Mouse (Mus musculus) kidney, adult 9 months (tissue): ENCODE data around the gene Cacnb3.
A peak's percentile ranks its signal among the peaks of the same experiment; 100 is the strongest.

Experiments used
- DNase-seq: peaks from one replicate; pipeline ENCODE4 v3.0.0; 2022

Cacnb3 gene

GRCm38 (mm10) chr15:98609331-98610130, 21.1 kb upstream of the Cacnb3 start, which contains the start of gene Adcy6:
Gene Adcy6 (minus strand): TSS chr15:98610076.
- peak; percentile 89 for DNase-seq

DNA sequence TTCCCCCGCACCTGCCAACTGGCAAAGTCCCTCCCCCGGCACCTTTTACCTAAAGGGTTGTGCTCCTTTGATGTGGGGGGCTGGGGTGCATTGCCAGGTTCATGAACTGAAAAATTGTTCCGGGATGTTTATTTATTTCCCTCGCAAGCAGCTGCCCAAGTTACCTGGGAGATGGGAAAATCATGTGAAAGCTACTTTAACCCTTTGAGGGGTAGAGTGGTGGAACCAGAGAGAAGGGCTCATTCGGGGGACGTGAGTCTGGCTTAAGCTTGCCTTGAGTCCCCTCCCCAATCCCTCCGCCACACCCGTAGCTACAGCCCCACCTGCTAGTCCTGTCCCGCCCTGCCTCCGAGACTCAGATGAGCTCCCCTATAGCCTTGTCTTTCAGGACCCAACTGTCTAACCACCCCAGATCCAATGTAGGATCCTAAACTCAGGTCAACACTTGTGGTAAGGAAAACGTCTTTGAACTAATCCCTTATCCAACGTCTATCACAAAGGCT, 20.5 kb upstream of the Cacnb3 start:
- DNase-seq, result no peak

DNA sequence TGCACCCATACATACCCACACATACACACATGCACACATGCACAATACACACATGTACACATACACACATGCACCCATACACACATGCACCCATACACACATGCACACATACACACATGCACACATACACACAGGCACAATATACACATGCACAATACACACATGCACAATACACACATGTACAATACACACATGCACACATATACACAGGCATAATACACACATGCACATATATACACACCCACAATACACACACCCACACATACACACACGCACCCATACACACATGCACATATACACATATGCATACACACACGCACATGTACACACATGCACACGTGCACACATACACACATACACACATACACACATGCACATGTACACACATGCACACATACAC, 18.4 kb upstream of the Cacnb3 start:
- no peak for DNase-seq

DNA sequence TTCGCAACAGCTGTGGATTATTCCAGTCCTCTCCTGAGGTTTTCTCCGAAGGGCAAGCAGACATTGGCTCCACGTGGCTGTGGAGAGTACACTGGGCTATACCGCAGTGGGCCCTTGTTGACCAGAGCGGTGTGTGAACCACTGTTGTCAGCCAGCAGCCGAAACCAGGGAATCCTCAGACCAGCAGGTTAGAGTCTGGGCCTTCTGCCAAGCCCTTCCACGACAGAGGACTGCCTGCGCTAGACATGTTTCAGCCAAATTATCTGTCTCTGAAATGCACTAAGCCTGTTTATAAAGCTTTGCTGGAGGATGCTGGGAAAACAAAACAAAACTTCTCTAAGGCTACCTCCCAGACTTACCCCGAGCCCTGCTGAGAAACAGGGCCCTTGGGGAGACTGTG, 16.1 kb upstream of the Cacnb3 start:
- peak; percentile 77 for DNase-seq

DNA sequence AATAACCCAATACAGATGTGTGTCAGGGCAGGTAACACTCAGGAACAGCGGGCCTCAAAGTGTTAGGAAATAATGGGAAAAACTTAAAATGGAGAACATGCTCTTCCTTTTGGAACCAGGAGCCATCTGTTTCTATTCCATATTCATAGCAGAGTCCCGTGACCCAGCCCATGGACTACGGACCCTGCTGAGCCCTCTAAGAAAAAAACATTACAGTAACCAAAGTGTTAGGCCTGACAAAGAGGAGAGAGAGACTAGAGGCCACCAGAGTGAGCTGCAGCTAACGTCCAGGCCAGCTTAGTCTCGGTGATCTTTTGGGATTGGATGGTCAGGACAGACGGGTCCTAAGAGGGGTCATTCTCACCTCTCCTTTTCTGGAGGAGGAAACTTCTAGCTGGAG, 15.7 kb upstream of the Cacnb3 start:
- DNase-seq, result peak; percentile 76

- DNase-seq, result no peak
Measured at GRCm38 (mm10) chr15:98615751-98616150, 14.9 kb upstream of the Cacnb3 start.

DNA sequence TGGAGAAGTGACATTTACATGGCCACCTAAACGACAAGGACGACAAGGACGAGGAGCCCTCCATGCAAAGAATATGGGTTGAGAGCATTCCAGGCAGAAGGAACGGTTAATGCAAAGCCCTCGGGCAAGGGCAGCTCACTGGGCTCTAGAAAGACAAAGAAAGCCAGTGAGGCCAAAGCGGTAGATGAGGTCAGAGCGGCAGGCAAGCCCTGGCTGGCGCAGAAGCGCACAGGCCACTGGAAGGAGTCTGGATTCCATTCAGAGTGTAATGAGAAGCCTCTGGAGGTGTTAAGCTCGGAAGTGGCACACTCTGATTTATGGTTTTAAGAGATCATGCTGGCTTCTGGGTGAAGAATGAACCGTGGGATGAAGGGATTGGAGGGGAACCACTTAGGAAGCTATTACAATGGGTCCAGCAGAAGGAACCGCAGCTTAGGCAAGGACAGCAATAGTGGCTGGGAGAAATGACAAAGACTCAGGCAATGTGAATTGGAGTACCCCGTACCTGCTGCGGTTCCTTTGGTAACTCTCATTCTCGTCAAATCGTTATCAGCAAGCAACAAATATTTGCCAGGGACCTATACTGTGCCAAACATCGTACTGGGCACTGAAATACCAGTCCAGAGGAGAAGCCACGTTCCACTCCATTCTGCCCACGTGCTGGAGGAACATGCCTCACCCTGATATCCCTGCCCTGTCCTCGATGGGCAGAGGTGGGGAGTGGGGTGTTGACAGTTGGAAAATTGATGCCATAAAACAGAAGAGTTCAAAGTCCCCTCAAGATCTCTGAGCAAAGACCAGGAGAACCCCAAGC, 14.1 kb upstream of the Cacnb3 start:
- peak; percentile 49 for DNase-seq

- peak; percentile 82 for DNase-seq
Measured at GRCm38 (mm10) chr15:98617176-98617537, 13.5 kb upstream of the Cacnb3 start.

DNA sequence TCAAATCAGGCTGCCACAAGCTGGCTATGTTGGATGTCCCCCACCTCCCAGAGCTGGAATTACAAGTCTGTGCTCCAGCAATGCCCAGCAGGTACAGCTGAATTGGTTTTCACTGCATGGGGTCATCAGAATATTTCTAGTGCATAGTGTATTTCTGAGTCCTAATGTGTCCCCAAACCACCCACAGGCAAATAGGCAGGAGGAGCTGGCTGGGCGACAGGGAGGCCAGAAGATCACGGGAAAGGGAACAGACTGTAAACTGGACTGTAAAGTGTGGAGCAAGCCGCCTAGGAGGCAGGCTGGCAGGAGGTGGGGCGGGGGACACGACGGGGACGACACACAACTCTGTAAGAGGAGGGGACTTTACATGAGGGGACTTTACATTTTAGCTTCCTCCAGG, 8.4 kb upstream of the Cacnb3 start:
- peak; percentile 46 for DNase-seq

GRCm38 (mm10) chr15:98622721-98623120, 7.9 kb upstream of the Cacnb3 start:
- DNase-seq, result no peak

DNA sequence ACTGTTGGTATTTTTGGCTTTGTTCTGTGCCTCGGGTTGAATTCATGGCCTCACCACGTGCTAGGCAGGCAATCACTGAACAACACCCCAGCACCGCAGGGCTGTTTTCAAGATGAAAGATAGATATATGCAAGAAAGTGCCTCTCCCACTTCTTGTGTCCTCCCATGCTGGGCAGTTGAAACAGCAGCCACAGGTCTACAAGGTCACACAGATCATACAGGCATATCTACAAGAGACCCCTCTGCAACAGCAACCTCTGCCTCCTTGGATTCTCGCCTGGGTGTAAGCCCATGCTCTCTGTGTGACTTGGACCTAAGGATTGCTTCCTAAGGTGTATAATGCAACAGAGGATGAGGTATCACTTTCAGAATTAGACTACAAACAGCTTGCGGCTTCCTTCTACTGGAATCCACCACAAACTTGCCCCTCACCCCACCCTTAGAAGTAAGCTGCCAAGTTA, 7.2 kb upstream of the Cacnb3 start:
- no peak for DNase-seq

DNA sequence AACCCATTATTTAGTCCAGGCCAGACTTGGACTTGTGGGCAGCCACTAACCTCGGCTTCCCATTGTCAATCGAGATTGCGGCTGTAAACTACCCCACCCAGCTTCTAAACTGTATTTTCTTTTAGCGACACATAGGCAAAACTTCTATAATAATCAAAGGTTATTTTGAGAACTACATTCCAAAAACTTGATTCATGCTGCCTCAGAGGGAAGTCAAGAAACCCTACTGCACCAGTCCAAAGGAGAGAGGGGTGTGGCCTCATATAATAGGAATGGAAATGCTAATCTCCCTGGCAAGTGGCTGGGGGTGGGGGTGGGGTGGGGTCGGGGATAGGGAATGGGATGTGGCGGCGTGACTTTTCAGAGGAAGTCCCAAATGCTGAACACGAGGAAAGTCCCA, 4.6 kb upstream of the Cacnb3 start:
- DNase-seq, result no peak

DNA sequence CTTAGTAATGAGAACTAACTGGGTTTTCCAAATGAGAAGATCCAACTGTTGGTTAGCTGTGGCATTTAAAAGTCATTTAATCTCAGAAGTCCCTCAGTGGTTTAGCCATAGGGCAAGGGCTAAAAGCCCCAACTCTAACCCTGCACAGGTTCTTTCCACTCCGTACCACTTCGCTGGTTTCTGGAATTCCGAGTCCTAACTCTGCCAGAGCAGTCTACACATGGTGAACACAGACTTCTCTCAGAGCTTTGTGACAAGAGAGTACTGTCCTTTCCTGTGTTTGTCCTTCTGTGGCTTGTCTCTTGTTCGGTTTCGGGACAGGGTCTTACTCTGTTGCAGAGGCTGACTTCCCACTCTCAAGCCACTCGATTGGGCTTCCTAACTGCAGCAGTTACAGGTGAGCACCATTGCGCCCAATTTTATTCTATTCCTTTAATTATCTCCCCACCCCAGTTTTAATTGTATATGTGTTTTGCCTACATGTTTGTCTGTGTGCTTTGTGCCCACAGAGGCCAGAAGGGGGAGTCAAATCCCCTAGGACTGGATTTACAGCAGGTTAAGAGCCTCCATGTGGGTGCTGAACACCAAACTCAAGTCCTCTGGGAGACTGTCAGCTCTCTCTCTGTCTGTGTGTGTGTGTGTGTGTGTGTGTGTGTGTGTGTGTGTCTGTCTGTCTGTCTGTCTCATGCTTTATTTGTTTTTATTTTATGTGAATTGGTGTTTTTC, 4.0 kb upstream of the Cacnb3 start:
- no peak for DNase-seq

DNA sequence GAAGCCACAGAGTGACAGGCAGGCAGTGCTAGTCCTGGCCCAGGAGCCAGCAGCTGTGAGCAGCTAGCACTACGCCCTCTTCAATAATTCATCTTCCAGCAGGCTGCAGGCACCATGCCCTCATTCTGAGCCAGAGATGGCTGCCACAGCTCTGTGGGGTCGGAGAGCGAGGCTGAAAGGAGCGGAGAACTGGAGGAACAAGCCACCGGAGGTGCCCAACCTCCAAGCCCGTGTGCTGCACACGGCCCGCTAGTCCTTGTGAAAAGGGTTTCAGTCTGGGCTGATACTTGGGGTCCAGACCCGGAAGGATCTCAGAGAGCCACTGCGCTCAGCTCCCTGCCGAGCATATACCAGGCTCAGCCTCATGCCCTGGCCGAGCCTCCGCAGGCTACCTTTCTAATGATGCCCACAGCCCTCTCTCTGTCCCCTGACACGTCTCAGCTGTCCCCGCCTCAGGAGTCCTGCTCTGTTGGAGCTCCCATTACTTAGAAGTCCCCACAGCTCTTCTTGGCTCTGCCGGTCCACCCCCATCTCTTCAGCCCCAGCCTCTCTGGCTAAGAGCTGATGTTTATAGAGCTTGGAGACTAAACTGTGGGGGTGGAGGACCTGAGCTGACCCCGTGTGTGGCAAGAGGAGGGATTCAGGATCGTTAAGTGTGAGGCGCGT, 1.9 kb upstream of the Cacnb3 start:
- DNase-seq, result no peak

DNA sequence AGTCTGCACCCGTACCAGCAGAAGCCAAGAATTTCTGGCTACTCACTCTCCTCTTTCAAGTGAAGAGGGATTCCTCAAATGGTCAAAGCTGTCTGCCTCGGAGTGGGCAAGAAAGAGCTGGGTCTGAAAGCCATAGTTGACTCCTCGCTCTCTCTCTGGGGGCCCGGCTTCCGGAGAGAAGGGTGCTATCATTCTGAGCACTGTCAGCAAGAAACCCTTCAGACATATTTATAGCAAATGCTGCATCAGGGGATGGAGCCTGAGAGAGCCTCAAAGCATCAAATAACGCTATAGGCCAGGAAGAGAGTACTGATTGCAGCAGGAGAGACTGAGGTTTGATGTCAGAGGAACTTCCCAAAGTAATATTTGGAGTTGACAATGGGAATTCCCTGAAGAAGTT, 1.2 kb upstream of the Cacnb3 start:
- no peak for DNase-seq

DNA sequence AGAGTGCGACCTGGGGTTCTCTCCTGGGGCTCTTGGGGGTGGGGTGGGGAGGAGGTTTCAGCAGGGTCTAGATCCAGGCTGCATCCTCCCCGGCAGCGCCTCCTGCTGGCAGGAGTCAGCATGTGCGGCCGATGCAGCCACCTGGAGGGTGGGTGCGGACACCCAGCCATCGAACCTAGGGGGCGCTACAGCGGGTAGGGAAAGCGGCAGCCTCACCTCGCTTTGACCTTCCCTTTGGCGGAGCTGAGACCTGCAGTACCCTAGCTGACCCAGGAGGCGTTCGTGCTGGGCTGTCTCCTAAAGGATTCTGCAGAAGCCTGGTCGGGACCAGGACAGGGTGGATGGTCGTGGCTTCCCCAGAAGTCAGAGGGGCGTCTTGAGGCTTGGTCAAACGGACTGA, 853 bp downstream of the Cacnb3 start:
- peak; percentile 72 for DNase-seq

DNA sequence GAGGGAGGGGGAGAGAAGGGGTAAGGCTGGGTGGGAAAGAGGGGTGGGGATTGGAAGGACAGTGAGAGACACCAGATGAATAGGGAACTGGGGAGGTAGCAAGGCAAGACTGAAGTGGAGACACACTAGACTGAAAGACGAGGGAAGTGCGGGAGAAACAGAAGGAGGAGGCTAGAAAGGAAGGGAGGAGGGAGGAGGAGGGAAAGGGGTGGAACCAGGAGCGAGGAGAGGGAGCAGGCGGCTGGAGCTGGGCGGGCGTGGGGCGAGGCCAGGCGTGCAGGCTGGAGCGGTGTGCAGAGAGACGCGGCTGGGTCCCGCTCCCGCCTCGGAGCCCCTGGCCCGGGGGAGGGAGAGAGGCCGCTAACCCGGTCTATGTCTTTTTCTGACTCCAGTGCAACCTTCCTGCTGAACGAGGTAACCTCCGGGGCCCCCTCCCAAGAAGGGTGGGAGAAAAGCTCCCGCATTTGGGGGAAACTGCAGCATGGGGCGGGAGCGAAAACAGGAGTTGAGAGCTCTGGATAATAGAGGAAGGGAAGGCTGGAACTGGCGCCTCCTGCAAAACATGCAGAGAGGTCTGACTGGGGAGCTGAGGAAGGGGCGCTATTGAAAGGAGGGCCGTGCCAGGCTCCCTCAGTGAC, 1.6 kb downstream of the Cacnb3 start:
- peak; percentile 69 for DNase-seq

DNA sequence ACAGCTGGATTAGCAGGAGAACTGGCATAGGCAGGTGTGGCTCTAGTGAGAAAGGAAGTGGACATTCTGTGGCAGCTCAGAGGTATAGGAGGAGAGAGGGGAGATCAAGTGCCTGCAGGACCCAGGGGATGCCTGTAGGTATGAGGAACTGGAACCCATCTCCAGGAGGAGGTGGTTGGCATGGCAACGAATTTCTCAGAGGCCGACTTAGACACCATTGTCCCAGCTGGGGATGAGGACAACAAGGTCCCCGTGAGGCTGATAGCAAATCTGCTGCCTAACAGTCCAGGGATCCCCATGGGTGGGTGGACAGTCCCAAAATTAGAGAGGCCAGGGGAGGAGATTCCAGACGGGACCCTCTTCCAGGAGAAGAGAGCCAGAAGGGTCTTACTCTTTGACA, 2.3 kb downstream of the Cacnb3 start:
- DNase-seq, result no peak

DNA sequence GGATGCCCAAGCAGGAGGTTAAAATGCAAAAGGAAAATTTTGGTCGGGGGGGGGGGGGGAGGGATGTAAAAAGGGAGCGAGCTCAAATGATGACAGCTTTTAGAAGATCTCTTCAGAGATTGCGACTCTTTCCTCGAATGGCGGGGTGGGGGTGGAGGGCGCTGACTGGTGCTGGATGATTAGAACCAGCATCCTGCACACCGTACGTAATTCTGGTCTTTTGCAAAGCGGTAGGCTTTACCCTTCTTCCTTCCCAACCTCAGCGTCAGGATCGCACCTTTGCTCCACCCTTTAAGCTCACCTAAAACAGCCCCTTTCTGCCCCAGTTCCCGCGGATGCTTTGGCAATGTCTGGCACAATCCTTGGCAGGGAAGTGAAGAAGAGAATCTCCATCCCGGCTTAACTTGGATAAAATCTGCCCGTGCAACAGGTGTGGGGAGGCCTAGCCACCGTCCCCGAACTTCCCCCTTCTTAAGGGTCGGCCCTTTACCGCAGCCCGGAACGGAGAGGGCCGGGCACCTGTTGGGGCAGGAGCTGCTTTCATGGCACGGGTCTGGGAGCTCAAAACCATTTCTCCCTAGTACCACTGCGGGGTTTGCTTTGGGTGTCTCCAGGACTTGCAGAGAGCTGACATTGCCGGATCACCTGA, 3.3 kb downstream of the Cacnb3 start:
- DNase-seq, result no peak

- DNase-seq, result peak; percentile 61
Measured at GRCm38 (mm10) chr15:98634541-98635081, 4.0 kb downstream of the Cacnb3 start.

GRCm38 (mm10) chr15:98635291-98635841, 4.7 kb downstream of the Cacnb3 start:
- no peak for DNase-seq
